Mouse (Mus musculus) forebrain, embryonic 15.5 days (tissue): ENCODE measurements around the gene Olfr1501. TPM values are rescaled to one million over a fixed set of nuclear protein-coding genes. Genes with fewer than 3 reads are reported as not detected.
"Not testable (repeated sequence)": the region's sequence is repeated elsewhere in the genome, so short reads cannot be mapped to it uniquely, and the experiment has no call there.

ENCODE experiments used
- ATAC-seq: fragments of 200-750 bp; cut with Nextera tagmentation; replicated peaks from 2 replicates; pipeline ENCODE4 v1.8.0; 2017; ENCODE audit warnings: mild to moderate bottlenecking, moderate TSS enrichment, moderate library complexity
- H3K27ac ChIP-seq: fragments of 300-500 bp; sonication (generic); replicated peaks from 2 replicates; pipeline ENCODE4 v1.5.1; 2015; ENCODE audit warnings: mild to moderate bottlenecking, inconsistent platforms
- H3K27me3 ChIP-seq: fragments of 300-500 bp; sonication (generic); 2 replicates; pipeline ENCODE4 v1.6.1; 2015; ENCODE audit warnings: inconsistent platforms
- H3K36me3 ChIP-seq: fragments of 300-500 bp; sonication (generic); 2 replicates; pipeline ENCODE4 v1.6.1; 2015; ENCODE audit warnings: mild to moderate bottlenecking, inconsistent platforms
- H3K4me1 ChIP-seq: fragments of 300-500 bp; sonication (generic); 2 replicates; pipeline ENCODE4 v1.6.1; 2015; ENCODE audit warnings: inconsistent platforms
- H3K4me2 ChIP-seq: fragments of 300-500 bp; sonication (generic); replicated peaks from 2 replicates; pipeline ENCODE4 v1.6.1; 2015; ENCODE audit warnings: mild to moderate bottlenecking, inconsistent platforms
- H3K4me3 ChIP-seq: fragments of 300-500 bp; sonication (generic); 2 replicates; pipeline ENCODE4 v1.5.1; 2015; ENCODE audit warnings: mild to moderate bottlenecking, inconsistent platforms
- H3K9ac ChIP-seq: fragments of 300-500 bp; sonication (generic); replicated peaks from 2 replicates; pipeline ENCODE4 v1.6.1; 2015; ENCODE audit warnings: mild to moderate bottlenecking, inconsistent platforms
- H3K9me3 ChIP-seq: fragments of 300-500 bp; sonication (generic); 2 replicates; pipeline ENCODE4 v1.6.1; 2016; ENCODE audit warnings: inconsistent platforms
- WGBS: fragments of 180-500 bp; shearing (Covaris S2); methylation state at CpG from one replicate; pipeline ENCODE4 v1.1.7; 2015; ENCODE audit warnings: mixed read lengths; 5-methylcytosine and 5-hydroxymethylcytosine counted together
- polyA plus RNA-seq: library from polyadenylated mRNA; unstranded; fragments of >200 nt; fragmentation: Nextera tagmentation; extraction: Ambion mirVana; gene quantifications from 2 replicates; pipeline ENCODE4 v1.2.1, GENCODE M21; 2015

The Olfr1501 gene
- polyA plus RNA-seq, result not detected in 2 replicates

GRCm38 (mm10) chr19:13850592-13850991 lies at the start of gene Olfr1501:
Gene Olfr1501 (minus strand): TSS chr19:13850692.
- not testable (repeated sequence) for H3K4me2 ChIP-seq, ATAC-seq, H3K36me3 ChIP-seq, H3K4me1 ChIP-seq, H3K9me3 ChIP-seq, H3K27ac ChIP-seq, H3K27me3 ChIP-seq, H3K9ac ChIP-seq, H3K4me3 ChIP-seq

- no peaks in the 10 kb centered on the region for H3K9me3 ChIP-seq
- no peaks in the 10 kb centered on the region for H3K4me1 ChIP-seq
- WGBS, result 73% methylated on average over 1 of the region's 1 CpGs
- no peaks in the 10 kb centered on the region for H3K27me3 ChIP-seq
- no peaks in the 10 kb centered on the region for H3K36me3 ChIP-seq
- H3K4me3 ChIP-seq, result no peak within 1 kb of the TSS
- no peak for ATAC-seq
- H3K9ac ChIP-seq, result no peak within 1 kb of the TSS
- H3K27ac ChIP-seq, result no peak within 1 kb of the TSS
- H3K4me2 ChIP-seq, result no peak within 1 kb of the TSS
These were observed 47.3 kb upstream of the Olfr1501 start, which contains the start of gene Olfr1504 for GRCm38 (mm10) chr19:13897828-13898227. Gene Olfr1504 (minus strand): TSS chr19:13897928.

DNA sequence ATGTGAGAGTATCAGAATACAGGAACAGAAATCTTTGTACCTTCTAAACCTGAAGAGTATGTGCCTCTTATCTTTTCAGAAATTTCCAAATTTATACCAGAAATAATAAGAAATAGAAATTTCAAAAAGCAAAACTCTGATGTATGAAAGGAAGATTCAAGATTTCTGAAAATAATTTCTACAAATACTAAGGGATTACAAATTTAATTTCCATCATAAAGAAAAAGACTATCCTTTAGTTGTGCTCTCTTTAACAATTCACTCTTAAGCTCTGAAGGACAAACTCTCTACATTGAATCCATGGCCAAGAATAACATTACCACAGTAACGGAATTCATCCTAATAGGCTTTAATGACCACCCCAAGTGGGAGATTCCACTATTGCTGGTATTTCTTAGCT lies 11.0 kb upstream of the Olfr1501 start, which contains the start of gene Olfr1502:
Olfr1502 (plus strand) TSS at position 301 of the 400 bp plus-strand sequence.
- WGBS, result 85% methylated on average over 1 of the region's 1 CpGs
- H3K9ac ChIP-seq, result no peak within 1 kb of the TSS
- no peaks in the 10 kb centered on the region for H3K4me1 ChIP-seq
- no peak for ATAC-seq
- H3K4me2 ChIP-seq, result no peak within 1 kb of the TSS
- no peak within 1 kb of the TSS for H3K4me3 ChIP-seq
- H3K9me3 ChIP-seq, result no peaks in the 10 kb centered on the region
- H3K27me3 ChIP-seq, result no peaks in the 10 kb centered on the region
- no peak within 1 kb of the TSS for H3K27ac ChIP-seq
- no peaks in the 10 kb centered on the region for H3K36me3 ChIP-seq

GRCm38 (mm10) chr19:13830388-13830787 lies 20.1 kb downstream of the Olfr1501 start, which contains the start of gene Olfr1500:
Gene Olfr1500 (minus strand): TSS chr19:13830488.
- H3K4me2 ChIP-seq, result no peak within 1 kb of the TSS
- H3K4me1 ChIP-seq, result no peaks in the 10 kb centered on the region
- no peaks in the 10 kb centered on the region for H3K9me3 ChIP-seq
- no peak within 1 kb of the TSS for H3K27ac ChIP-seq
- H3K9ac ChIP-seq, result no peak within 1 kb of the TSS
- H3K36me3 ChIP-seq, result no peaks in the 10 kb centered on the region
- H3K27me3 ChIP-seq, result no peaks in the 10 kb centered on the region
- H3K4me3 ChIP-seq, result no peak within 1 kb of the TSS
- ATAC-seq, result no peak

- H3K4me3 ChIP-seq, result no peak overlapping the region
- H3K4me1 ChIP-seq, result no peaks in the 10 kb centered on the region
- H3K27me3 ChIP-seq, result no peaks in the 10 kb centered on the region
- WGBS, result 65% methylated on average over 3 of the region's 3 CpGs
- H3K4me2 ChIP-seq, result no peak overlapping the region
- ATAC-seq, result no peak
- H3K9me3 ChIP-seq, result no peaks in the 10 kb centered on the region
- no peak overlapping the region for H3K27ac ChIP-seq
- H3K9ac ChIP-seq, result no peak overlapping the region
- H3K36me3 ChIP-seq, result no peaks in the 10 kb centered on the region
These were observed 22.0 kb downstream of the Olfr1501 start for GRCm38 (mm10) chr19:13828447-13828846.

- no peak overlapping the region for H3K4me3 ChIP-seq
- H3K9me3 ChIP-seq, result no peaks in the 10 kb centered on the region
- H3K27me3 ChIP-seq, result no peaks in the 10 kb centered on the region
- H3K36me3 ChIP-seq, result no peaks in the 10 kb centered on the region
- no peaks in the 10 kb centered on the region for H3K4me1 ChIP-seq
- ATAC-seq, result no peak
- WGBS, result 64% methylated on average over 5 of the region's 5 CpGs
- H3K9ac ChIP-seq, result no peak overlapping the region
- H3K27ac ChIP-seq, result no peak overlapping the region
- H3K4me2 ChIP-seq, result no peak overlapping the region
These were observed 29.6 kb downstream of the Olfr1501 start for GRCm38 (mm10) chr19:13820847-13821246.

GRCm38 (mm10) chr19:13819347-13819746 lies 31.1 kb downstream of the Olfr1501 start, which contains the start of gene Olfr1499:
Gene Olfr1499 (minus strand): TSS chr19:13819447.
- H3K27ac ChIP-seq, result no peak within 1 kb of the TSS
- H3K9ac ChIP-seq, result no peak within 1 kb of the TSS
- no peaks in the 10 kb centered on the region for H3K9me3 ChIP-seq
- no peaks in the 10 kb centered on the region for H3K27me3 ChIP-seq
- ATAC-seq, result no peak
- no peak within 1 kb of the TSS for H3K4me2 ChIP-seq
- H3K4me1 ChIP-seq, result no peaks in the 10 kb centered on the region
- no peaks in the 10 kb centered on the region for H3K36me3 ChIP-seq
- no peak within 1 kb of the TSS for H3K4me3 ChIP-seq

GRCm38 (mm10) chr19:13818827-13819226 lies 31.7 kb downstream of the Olfr1501 start:
- Histone ChIP-seq H3K4me1 (no peaks in the 10 kb centered on the region), H3K27ac (no peak overlapping the region), H3K4me3 (no peak overlapping the region), H3K4me2 (no peak overlapping the region), H3K27me3 (no peaks in the 10 kb centered on the region), H3K9ac (no peak overlapping the region), H3K36me3 (no peaks in the 10 kb centered on the region), H3K9me3 (no peaks in the 10 kb centered on the region)
- no peak for ATAC-seq
- 35% methylated on average over 5 of the region's 5 CpGs for WGBS

DNA sequence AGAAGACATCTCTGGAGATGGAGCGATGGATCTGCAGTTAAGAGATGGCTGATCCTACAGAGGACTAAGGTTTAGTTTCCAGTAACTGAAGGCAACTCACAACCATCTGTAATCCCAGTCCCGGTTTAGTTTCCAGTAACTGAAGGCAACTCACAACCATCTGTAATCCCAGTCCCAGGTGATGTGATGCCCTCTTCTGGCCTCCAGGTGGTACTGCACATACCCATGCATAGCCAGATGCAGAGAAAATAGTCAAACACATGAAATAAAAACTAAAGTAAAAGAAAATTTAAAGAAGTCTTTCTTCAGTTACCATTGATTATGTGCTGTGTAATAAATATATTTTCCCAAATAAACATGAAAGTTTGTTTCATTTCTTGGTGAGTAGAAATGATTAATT lies 37.7 kb downstream of the Olfr1501 start:
- H3K27ac ChIP-seq, result no peak overlapping the region
- no peak for ATAC-seq
- H3K9ac ChIP-seq, result no peak overlapping the region
- H3K4me1 ChIP-seq, result no peaks in the 10 kb centered on the region
- 62% methylated on average over 2 of the region's 2 CpGs for WGBS
- no peaks in the 10 kb centered on the region for H3K36me3 ChIP-seq
- H3K9me3 ChIP-seq, result no peaks in the 10 kb centered on the region
- no peaks in the 10 kb centered on the region for H3K27me3 ChIP-seq
- no peak overlapping the region for H3K4me3 ChIP-seq
- H3K4me2 ChIP-seq, result no peak overlapping the region

GRCm38 (mm10) chr19:13805486-13805885 lies 45.0 kb downstream of the Olfr1501 start:
- ATAC-seq, H3K4me3 ChIP-seq, H3K27ac ChIP-seq, H3K36me3 ChIP-seq, H3K4me2 ChIP-seq, H3K9ac ChIP-seq, H3K27me3 ChIP-seq, H3K9me3 ChIP-seq, H3K4me1 ChIP-seq: not testable (repeated sequence)
- WGBS, result 74% methylated on average over 1 of the region's 1 CpGs

- no peaks in the 10 kb centered on the region for H3K27me3 ChIP-seq
- H3K9ac ChIP-seq, result no peak within 1 kb of the TSS
- H3K4me2 ChIP-seq, result no peak within 1 kb of the TSS
- H3K36me3 ChIP-seq, result no peaks in the 10 kb centered on the region
- no peak within 1 kb of the TSS for H3K4me3 ChIP-seq
- no peaks in the 10 kb centered on the region for H3K9me3 ChIP-seq
- H3K4me1 ChIP-seq, result no peaks in the 10 kb centered on the region
- ATAC-seq, result no peak
- H3K27ac ChIP-seq, result no peak within 1 kb of the TSS
These were observed 52.4 kb downstream of the Olfr1501 start, which contains the start of gene Olfr1497 for GRCm38 (mm10) chr19:13798102-13798501. Gene Olfr1497 (minus strand): TSS chr19:13798202.
